Mouse (Mus musculus) thymus, adult 2 months (tissue): Measurements from ENCODE around the gene Iars2.

Experiments used
- CTCF ChIP-seq: fragments of 200-500 bp; IDR thresholded peaks from 2 replicates; pipeline ENCODE4 v1.5.1; 2012; ENCODE audit warnings: mild to moderate bottlenecking, control low read depth, low read length, moderate library complexity, borderline replicate concordance; ENCODE audit not compliant: control insufficient read depth, poor library complexity, insufficient read depth; ENCODE audit errors: extremely low read depth
- POLR2A ChIP-seq: fragments of 200-500 bp; IDR thresholded peaks from 2 replicates; pipeline ENCODE4 v1.6.1; 2012; ENCODE audit warnings: mild to moderate bottlenecking, low read length, control low read depth, moderate library complexity; ENCODE audit not compliant: control insufficient read depth, poor library complexity, insufficient read depth; ENCODE audit errors: extremely low read depth

GRCm38 (mm10) chr1:185364183-185364540 is 35.0 kb upstream of the Iars2 start:
- no peak for TF ChIP-seq CTCF
- no peak for TF ChIP-seq POLR2A
